Mouse (Mus musculus): ENCODE results near the gene Pih1d1.

The Pih1d1 gene

DNA sequence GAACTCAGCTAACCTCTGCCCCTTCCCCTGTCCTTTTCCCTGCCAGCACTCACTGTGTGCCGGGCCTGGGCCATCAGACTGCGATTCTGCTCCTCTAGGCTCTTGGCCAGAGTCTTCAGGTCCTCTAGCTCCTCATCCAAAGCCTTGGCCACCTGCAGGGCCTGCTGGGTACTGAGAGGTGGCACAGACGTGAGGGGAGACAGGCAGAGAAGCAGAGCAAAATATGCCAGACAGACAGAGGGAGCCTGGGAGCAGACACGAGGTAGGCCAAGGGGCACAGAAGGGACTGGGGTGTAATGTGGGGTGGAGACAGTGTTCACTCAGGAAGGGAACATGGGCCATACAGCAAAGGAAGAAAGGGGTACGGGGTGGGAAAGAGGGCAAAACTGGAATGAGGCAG is 39.3 kb downstream of the Pih1d1 start:
- DNase-seq (ENCODE audit: low read depth, low spot score) = no peak

DNA sequence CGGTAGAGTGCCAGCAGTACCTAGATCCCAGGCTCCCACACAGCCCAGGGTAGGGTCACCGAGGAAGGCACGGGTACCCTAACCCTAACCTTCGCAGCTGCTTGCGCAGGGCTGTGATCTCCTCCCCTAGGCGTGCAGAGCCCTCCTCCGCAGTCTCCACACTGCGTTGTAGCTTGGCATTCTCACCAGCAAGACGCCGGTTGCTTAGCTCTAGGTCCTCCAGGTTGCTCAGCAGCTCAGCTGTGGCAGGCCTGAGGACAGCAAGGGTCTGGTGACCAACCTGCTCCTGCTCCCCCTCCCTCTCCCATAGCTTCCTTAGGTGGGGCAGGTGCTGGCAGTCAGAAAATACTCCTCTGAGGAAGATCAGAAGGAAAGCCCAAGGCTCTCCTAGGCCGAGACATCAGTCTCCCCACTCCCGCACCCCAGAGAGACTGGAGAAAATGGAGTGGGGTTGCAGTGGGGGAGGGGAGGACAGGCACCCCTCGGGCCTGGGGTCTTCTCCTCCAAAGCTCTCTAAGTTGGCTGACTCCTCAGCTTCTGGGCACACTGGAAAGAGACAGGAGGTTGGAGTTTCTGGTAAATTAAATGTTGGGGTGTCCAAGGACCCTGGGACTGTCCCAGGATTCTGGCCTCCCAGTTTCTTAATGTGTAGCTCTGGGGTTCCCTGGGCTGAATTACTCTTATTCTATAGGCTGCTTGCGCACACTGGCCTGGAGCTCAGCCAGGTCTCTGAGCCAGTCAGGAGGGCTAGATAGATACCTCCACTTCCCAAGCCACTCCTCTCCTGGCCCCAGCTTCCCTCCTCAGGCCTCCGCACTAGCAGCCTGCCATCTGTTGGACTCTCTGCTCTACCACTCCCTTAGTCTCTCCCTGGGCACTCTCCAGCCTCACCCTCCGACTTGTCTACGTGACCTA is 40.0 kb downstream of the Pih1d1 start:
- DNase-seq (ENCODE audit: low read depth, low spot score) = no peak

DNA sequence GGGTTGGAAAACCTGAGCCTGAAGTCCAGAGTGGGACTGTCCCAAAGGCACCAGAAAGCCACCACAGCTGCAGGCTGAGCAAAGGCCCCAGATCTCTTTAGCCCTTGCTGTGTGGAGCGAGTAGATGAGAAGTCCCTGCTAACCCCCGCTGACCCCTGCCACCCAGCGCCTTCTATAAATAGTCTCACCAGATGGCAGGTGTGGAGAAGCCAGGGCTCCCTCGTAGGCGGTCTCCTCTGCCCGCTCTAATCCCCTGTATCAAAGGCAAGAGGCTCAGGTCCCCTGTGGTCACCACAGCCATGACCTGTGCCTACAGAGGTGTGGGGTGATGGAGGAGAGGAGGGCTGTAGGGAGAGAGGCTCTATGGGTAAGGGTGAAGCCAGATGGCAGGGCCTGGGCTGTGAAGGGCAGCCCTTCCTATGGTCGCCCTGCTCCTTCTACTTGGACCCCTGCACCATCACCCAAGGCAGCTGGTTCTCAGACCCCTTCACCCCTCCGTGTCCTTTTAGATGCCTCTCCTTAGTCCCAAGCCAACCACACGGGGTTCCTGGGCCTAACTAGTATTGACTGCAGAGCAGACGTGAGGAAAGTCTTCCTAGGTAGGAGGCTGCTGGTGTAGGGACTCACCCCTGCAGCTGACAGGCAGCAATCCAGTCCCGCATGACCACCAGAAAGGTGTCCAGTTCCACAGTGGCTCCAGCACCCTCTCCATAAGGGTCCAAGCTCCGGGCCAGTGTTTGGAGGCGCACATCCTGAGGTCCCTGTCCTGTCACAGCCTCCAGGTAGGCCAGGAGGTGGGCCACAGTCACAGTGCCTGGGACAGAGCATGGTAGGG is 41.5 kb downstream of the Pih1d1 start:
- DNase-seq (ENCODE audit: low read depth, low spot score) = no peak

DNA sequence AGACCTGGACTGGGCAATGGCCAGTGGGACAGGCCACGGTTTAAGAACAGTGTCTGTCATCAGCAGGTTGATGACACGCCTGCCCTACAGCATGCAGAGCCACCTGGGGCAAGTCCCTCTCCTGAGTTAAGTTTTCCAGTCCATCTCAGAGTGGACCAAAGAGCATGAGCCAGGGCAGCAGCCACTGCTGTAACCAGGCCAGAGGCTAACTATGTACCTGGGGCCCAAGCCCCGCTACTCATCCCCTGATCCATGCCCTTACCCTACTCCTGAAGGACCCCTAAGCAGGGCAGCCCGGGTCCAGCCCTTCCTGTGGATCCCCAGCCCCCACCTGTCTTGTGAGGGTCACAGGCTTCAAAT is 42.1 kb downstream of the Pih1d1 start:
- DNase-seq (ENCODE audit: low read depth, low spot score) = no peak

DNA sequence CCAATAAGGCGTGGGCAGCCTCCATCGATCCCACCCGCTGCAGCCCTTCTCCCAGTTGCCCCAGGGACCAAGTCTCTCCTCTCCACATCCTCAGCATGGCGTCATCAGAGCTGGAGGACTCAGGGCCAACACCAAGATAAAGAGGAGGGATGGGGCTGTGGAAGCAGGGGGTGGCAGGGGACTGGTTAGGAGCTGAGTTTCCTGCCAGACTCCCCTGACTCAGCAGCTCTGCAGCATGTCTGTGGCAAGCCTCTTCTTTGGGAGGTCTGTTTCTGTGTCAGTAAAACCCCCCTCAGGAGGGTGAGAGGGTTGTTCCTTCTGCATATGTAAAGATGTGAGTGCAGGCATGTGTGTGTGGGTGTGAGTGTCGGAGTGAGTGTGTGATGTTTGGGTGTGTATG is 42.9 kb downstream of the Pih1d1 start:
- DNase-seq (ENCODE audit: low read depth, low spot score) = no peak

DNA sequence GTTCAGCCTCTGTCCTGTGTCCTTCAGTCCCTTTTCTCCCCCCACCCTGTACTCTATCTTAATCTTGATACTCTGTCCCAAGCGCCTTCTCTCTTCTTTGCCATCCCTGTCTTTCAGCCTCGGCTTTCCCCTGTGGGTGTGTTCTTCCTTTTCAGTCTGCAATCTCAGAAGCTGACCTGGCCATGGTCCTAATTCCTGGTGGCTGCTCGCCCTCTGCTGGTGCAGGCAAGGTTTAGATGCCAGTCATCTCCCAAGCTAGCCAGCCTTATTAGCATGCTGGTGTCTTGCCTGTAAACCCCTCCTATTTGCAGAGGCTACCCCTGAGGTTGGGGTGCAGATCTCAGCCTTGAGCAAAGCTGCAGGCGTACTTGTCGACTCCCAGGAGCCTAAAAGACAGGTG is 44.3 kb downstream of the Pih1d1 start:
- peak; percentile 72 for DNase-seq (ENCODE audit: low read depth, low spot score)

DNA sequence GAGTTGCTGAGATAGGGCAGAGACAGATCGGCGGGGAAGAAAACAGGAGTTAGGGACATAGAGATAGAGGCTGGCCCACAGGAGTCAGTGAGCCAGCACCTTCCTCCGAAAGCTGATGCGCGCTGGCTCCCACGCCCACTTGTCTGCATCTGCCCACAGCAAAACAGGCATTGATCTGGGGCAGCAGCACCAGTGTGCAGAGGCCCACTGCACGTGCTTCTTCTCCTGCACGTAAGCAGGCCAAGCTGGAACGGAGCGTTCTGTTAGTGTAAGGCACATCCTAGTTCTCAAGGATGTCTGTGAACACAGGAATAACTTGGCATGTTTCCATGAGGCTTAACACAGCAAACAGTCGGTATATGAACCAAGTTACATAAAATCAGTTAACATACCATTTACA is 44.9 kb downstream of the Pih1d1 start:
- DNase-seq (ENCODE audit: low read depth, low spot score) = no peak

DNA sequence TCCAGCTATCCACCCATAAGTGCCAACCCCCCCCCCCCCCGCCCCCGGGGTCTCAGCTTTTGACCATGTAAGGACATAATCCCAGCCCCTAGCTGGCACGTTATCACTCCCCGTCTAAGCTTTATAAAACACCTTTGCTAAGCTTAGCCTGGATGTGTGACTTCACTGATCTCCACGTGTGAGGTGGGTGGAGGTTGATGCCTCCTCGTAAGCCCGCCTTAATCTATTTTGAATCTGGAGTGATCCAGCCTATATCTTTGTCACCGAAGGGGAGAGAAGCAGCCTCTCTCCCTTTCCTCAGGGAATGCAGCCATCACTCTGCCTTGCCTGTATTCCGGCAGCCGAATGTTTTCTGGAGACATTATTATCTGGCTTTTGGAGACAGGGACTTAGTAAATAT is 48.6 kb downstream of the Pih1d1 start:
- no peak for DNase-seq (ENCODE audit: low read depth, low spot score)

DNA sequence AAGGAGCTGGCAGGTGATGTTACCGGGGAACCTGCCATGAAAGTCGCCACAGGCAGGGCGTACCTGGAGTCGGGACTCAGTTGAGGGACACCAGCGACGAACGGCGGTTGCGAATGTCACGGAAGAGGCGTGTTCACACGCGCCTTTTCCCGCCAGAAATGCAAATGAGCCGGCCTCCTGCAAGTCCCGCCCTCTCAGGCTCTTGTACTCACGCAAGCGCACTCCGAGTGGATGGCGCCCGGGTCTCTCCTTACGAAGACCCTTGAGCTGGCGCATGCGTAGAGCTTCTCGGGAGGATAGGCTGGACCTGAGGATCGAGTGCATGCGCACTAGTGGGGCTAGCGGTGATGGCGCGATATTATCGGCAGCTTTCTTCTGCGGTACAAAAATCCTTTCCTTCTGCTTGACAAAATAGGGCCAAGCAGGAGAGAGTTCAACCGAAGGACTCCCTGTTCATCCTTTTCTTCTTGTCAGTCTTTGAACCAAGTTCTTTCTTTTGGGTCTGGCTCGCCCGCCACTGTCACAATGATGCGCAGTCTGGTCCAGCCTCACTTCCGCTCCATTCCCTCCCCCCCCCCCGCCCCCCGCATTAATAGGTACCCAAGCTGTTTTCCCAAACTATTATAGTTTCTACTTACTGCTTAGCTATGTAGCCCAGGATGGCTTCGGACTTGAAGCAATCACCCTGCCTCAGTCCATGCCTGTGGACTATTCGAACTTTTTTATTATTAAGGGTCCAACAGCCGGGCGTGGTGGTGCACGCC is 50.5 kb downstream of the Pih1d1 start, which contains the start of gene Ccdc155:
Gene Ccdc155, minus strand, starts transcription at position 513 of the 764 bp plus-strand sequence.
- peak; percentile 97 for DNase-seq (ENCODE audit: low read depth, low spot score)

DNA sequence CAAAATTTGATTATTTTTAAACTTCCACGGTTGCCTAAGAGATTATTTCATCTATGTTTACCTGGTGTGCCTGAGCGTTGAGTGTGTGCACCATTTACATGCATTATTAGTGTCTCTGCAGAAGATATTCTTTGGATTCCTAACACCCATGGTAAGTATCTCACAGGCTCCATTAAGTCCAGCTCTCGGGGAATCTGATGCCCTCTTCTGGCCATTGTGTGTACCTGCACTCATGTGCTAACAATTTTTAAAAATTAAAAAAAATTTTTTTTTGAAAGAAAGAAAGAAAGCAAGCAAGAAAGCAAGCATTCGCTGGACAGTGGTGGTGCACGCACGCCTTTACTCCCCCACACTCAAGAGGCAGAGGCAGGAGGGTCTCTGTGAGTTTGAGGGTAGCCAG is 54.2 kb downstream of the Pih1d1 start:
- DNase-seq (ENCODE audit: low read depth, low spot score) = no peak

Measured in CD4-positive, CD25-positive, alpha-beta regulatory T cell, adult 2 months (primary cell).